Mouse (Mus musculus) midbrain, embryonic 16.5 days (tissue): ENCODE data around the gene Natd1. TPM values are rescaled to one million over a fixed set of nuclear protein-coding genes. Genes with fewer than 3 reads are reported as not detected.

Source experiments
- ATAC-seq: fragments of 200-750 bp; cut with Nextera tagmentation; 2 replicates; pipeline ENCODE4 v1.8.0; 2017; ENCODE audit warnings: moderate TSS enrichment
- H3K27ac ChIP-seq: fragments of 300-500 bp; sonication (generic); 2 replicates; pipeline ENCODE4 v1.5.1; 2014; ENCODE audit warnings: mild to moderate bottlenecking, low read length, mixed read lengths
- H3K27me3 ChIP-seq: fragments of 300-500 bp; sonication (generic); 2 replicates; pipeline ENCODE4 v1.6.1; 2014; ENCODE audit warnings: low read depth, low read length, mixed read lengths; ENCODE audit not compliant: control insufficient read depth, insufficient read depth
- H3K36me3 ChIP-seq: fragments of 300-500 bp; sonication (generic); 2 replicates; pipeline ENCODE4 v1.6.1; 2014; ENCODE audit warnings: mild to moderate bottlenecking, low read length, moderate library complexity, mixed read lengths; ENCODE audit not compliant: control insufficient read depth, insufficient read depth
- H3K4me1 ChIP-seq: fragments of 300-500 bp; sonication (generic); 2 replicates; pipeline ENCODE4 v1.6.1; 2014; ENCODE audit warnings: mild to moderate bottlenecking, low read length, mixed read lengths; ENCODE audit not compliant: control insufficient read depth, insufficient read depth
- H3K4me2 ChIP-seq: fragments of 300-500 bp; sonication (generic); 2 replicates; pipeline ENCODE4 v1.6.1; 2014; ENCODE audit warnings: mild to moderate bottlenecking, low read length, mixed read lengths
- H3K4me3 ChIP-seq: fragments of 300-500 bp; sonication (generic); 2 replicates; pipeline ENCODE4 v1.5.1; 2014; ENCODE audit warnings: low read depth, mild to moderate bottlenecking, low read length, moderate library complexity, mixed read lengths
- H3K9ac ChIP-seq: fragments of 300-500 bp; sonication (generic); 2 replicates; pipeline ENCODE4 v1.6.1; 2014; ENCODE audit warnings: low read depth, low read length, mixed read lengths
- H3K9me3 ChIP-seq: fragments of 300-500 bp; sonication (generic); replicated peaks from 2 replicates; pipeline ENCODE4 v1.6.1; 2014; ENCODE audit warnings: mild to moderate bottlenecking, low read length, mixed read lengths; ENCODE audit not compliant: control insufficient read depth, poor library complexity, severe bottlenecking
- WGBS: fragments of 180-500 bp; shearing (Covaris S2); extraction: QIAGEN DNeasy Blood & Tissue Kit; methylation state at CpG from one replicate; pipeline ENCODE4 v1.1.7; 2014; 5-methylcytosine and 5-hydroxymethylcytosine counted together
- polyA plus RNA-seq: library from polyadenylated mRNA; unstranded; fragments of >200 nt; fragmentation: Nextera tagmentation; extraction: Ambion mirVana; gene quantifications from 2 replicates; pipeline ENCODE4 v1.2.1, GENCODE M21; 2015

The Natd1 gene
- polyA plus RNA-seq, 1 experiment from 2014 or later: 26.5 TPM

DNA sequence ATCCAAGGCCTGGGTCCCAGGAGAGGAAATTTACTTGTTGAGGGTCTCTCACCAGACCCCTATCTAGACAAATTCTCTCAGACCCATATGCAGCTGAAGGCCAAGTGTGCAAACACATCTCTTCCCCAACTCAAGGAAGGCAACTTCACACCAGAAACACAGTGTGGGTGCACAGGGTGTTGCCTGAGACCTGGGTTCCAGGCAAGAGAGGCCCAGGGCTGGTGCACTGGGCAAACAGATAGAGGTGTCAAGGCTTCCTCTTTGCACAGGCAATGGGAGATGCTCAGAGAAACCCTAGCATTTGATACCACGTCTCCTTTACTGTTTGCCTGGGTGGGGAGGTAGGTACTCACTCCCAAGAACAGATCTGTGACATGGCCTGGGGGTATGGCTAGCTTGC is 10.4 kb upstream of the Natd1 start:
- H3K27ac ChIP-seq: no peak overlapping the region
- 95% methylated on average over 1 of the region's 1 CpGs for WGBS
- no peak overlapping the region for H3K9ac ChIP-seq
- no peaks in the 10 kb centered on the region for H3K36me3 ChIP-seq
- ATAC-seq: no peak
- H3K27me3 ChIP-seq: no peaks in the 10 kb centered on the region
- H3K4me2 ChIP-seq: no peak overlapping the region
- H3K9me3 ChIP-seq: no peaks in the 10 kb centered on the region
- H3K4me3 ChIP-seq: no peak overlapping the region
- peaks cover 7% of the 10 kb centered on the region; the same call in 1 of the 2 replicates for H3K4me1 ChIP-seq

DNA sequence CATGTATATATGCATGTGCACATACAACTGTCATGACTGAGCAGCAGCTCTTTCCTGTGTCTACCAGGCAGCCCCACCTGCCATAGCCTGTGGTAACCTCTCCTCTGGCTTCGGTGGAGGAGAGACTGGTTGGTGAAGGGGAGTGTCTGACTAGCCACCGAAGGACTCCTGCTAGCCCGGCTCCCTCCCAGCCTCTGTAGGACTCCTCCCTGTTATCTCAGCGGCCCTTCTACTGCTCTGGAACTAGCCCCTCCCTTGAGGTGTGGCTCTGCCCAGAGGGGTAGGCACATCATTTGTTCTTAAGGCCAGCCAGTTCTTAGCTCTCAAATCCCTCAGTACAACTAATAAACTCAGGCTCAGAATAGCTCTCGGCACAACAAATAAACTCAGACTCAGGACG is 9.9 kb upstream of the Natd1 start:
- H3K9ac ChIP-seq: no peak overlapping the region
- 46% methylated on average over 6 of the region's 6 CpGs for WGBS
- no peak for ATAC-seq
- H3K4me2 ChIP-seq: no peak overlapping the region
- H3K27ac ChIP-seq: no peak overlapping the region
- no peaks in the 10 kb centered on the region for H3K27me3 ChIP-seq
- H3K4me1 ChIP-seq: peaks cover 7% of the 10 kb centered on the region; the same call in 1 of the 2 replicates
- no peaks in the 10 kb centered on the region for H3K9me3 ChIP-seq
- no peaks in the 10 kb centered on the region for H3K36me3 ChIP-seq
- H3K4me3 ChIP-seq: no peak overlapping the region

DNA sequence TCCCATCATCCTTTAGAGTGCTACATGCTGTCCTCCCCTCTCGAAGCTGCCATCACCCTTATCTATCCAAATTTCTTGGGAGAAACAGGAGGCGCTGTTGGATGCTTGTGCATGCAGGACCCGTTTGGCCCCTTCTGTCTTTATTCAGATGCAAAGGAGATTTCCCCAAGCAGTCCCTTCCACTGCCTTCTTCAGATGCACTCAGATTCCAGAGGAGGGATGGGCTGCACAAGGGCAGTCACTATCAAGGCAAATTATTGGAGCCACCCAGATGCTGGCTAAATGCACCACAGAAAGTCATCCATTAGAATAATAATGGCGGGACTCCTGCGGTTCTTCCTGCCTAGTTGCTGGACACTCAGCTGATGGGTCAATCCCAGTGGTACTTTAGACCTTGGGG is 8.4 kb upstream of the Natd1 start:
- H3K4me3 ChIP-seq: no peak overlapping the region
- H3K36me3 ChIP-seq: no peaks in the 10 kb centered on the region
- 68% methylated on average over 5 of the region's 5 CpGs for WGBS
- ATAC-seq: no peak
- H3K27me3 ChIP-seq: no peaks in the 10 kb centered on the region
- no peaks in the 10 kb centered on the region for H3K9me3 ChIP-seq
- H3K4me1 ChIP-seq: peaks cover 7% of the 10 kb centered on the region; the same call in 1 of the 2 replicates
- H3K4me2 ChIP-seq: no peak overlapping the region
- no peak overlapping the region for H3K9ac ChIP-seq
- H3K27ac ChIP-seq: no peak overlapping the region

DNA sequence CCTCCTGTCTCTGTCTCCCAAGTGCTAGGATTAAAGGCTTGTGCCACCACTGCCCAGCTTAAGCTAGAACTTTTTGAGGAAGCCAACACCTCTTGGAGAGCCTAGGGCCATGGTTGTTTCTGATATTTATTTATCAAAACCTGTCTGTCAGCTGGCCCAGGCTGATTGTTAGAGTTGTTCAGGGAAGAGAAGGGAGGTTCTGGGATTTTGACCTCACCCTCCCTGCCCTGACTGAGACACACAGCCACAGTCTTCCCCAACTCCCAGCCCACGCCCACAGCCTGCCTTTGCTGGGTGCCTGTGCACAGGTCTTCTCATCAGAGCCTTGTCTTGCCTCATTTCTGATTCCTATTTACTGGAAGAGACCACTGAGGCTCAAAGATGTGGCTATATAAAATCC is 7.6 kb upstream of the Natd1 start:
- H3K4me1 ChIP-seq: 0 out of 2 replicates have a peak, but pooled peaks cover 2% of the 10 kb centered on the region
- H3K27me3 ChIP-seq: no peaks in the 10 kb centered on the region
- no peak overlapping the region for H3K27ac ChIP-seq
- no peak for ATAC-seq
- H3K4me2 ChIP-seq: no peak overlapping the region
- H3K9me3 ChIP-seq: no peaks in the 10 kb centered on the region
- H3K9ac ChIP-seq: no peak overlapping the region
- no peak overlapping the region for H3K4me3 ChIP-seq
- H3K36me3 ChIP-seq: no peaks in the 10 kb centered on the region
- 86% methylated on average over 1 of the region's 1 CpGs for WGBS

DNA sequence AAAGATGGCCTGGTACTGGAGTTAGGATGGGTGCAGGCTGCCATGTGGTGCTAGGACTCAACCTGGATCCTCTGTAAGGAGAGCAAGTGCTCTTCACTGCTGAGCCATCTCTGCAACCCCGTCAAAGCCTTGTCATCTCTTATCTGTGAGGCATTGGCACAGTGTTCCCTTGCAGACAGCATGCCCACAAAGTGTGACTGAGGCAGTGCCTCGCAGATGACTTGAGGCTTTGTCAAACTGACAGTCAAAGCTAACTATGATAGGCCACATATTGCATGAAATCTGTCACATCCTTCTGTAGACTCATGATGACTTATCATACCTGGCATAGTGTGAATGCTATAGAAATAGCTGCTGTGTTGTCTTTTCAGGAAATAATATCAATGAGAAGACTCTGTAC is 5.5 kb upstream of the Natd1 start:
- no peak overlapping the region for H3K4me3 ChIP-seq
- no peak for ATAC-seq
- H3K27ac ChIP-seq: no peak overlapping the region
- WGBS: 82% methylated on average over 2 of the region's 2 CpGs
- H3K4me1 ChIP-seq: peaks cover 1% of the 10 kb centered on the region; the same call in 1 of the 2 replicates
- no peak overlapping the region for H3K9ac ChIP-seq
- H3K4me2 ChIP-seq: no peak overlapping the region
- no peaks in the 10 kb centered on the region for H3K27me3 ChIP-seq
- H3K36me3 ChIP-seq: no peaks in the 10 kb centered on the region
- H3K9me3 ChIP-seq: no peaks in the 10 kb centered on the region

DNA sequence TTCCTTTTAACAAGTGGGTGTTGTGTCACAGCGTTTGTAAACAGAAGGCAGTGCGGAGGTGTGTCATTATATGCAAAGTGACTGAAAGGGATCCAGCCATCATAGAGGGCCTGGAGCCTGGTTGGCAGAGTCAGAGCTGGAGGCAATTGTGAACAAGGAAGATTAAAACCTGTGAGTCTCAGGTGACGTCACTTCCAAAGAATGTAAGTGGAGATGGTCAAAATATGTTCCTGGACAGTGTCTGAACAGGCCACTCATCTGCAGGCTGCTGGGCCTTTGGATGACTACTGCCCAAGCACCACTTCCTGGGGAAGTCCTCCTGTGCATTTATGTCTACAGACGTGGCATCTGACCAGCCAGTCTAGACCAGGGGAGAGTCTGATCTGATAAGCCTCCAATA is 651 bp upstream of the Natd1 start:
- no peaks in the 10 kb centered on the region for H3K9me3 ChIP-seq
- no peak overlapping the region for H3K27ac ChIP-seq
- peaks cover 23% of the 10 kb centered on the region for H3K4me1 ChIP-seq
- no peak for ATAC-seq
- H3K9ac ChIP-seq: no peak overlapping the region
- WGBS: 85% methylated on average over 4 of the region's 4 CpGs
- H3K4me2 ChIP-seq: no peak overlapping the region
- H3K36me3 ChIP-seq: no peaks in the 10 kb centered on the region
- no peak overlapping the region for H3K4me3 ChIP-seq
- no peaks in the 10 kb centered on the region for H3K27me3 ChIP-seq

DNA sequence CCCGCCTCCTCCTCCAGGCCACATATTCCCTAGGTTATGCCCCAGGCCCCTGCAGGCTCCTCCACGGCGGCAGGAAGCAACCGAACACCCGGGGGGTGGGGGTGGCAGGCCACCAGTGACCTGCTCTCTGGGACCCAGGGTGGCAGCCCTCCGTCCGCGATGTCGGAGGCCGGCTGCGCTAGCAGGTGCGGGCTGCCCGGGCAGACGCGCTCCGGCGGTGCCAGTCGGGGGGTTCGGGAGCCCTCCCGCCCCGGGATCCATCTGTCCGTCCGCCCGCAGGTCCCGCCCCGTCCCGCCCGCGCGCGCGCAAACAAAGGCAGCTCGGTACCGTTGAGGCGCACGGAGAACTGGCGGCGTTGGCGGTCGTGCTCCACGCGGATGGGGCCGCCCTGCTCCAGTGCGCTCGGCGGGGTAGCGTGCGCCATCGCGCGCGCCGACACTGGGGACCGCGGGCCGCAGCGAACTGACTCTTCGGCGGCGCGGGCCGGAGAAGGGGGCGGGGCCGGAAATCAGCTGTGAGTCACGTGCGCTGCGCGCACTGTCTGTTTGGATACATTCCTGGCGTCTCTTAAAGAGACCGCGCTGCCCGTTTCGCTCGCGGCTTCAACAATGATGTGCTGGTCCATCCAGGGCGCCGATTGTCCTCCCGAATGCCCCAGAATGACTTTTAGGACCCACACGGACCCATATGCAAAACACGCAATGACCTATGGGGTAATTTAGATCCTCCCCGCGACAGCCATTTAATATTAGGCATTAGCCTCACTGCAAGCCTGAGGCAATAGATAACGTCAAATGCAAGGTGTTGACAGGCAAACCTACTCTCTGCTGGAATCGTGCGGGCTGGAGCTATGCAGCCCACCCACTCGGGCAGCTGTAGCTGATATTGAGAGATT is 1.0 kb downstream of the Natd1 start:
- WGBS: under 1% methylated on average over 84 of the region's 86 CpGs
- H3K27ac ChIP-seq: peak overlapping the region; percentile 76
- H3K4me2 ChIP-seq: peak overlapping the region; percentile 89
- peak; percentile 95 for ATAC-seq
- peaks cover 23% of the 10 kb centered on the region for H3K4me1 ChIP-seq
- no peaks in the 10 kb centered on the region for H3K9me3 ChIP-seq
- peak overlapping the region; percentile 96 for H3K4me3 ChIP-seq
- peak overlapping the region; percentile 91 for H3K9ac ChIP-seq
- no peaks in the 10 kb centered on the region for H3K36me3 ChIP-seq
- H3K27me3 ChIP-seq: no peaks in the 10 kb centered on the region

DNA sequence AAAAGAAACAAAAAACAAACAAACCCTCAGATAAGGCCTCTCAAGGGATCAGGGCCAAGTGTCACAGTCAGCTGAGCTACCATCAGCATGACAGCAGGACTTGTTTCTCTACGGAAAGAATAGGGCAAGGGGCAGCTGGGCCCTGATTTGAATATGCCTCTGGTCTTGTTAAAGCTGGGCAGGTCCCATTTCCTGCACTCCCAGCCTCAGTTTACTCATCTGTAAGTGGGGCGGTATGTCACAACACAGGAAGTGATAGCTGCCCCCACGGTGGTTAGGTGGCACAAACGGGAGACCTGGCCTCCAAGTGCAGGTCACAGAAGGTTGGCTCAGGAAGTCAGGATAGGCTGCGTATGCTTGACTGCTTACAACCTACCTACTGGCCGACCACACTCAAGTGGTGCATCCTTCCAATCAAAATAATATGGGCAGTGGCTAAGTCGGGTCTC is 2.0 kb downstream of the Natd1 start:
- H3K4me2 ChIP-seq: peak overlapping the region; percentile 89
- H3K27ac ChIP-seq: no peak overlapping the region
- H3K36me3 ChIP-seq: no peaks in the 10 kb centered on the region
- no peaks in the 10 kb centered on the region for H3K9me3 ChIP-seq
- peak overlapping the region; percentile 91 for H3K9ac ChIP-seq
- 38% methylated on average over 7 of the region's 7 CpGs for WGBS
- H3K27me3 ChIP-seq: no peaks in the 10 kb centered on the region
- peak overlapping the region; percentile 96 for H3K4me3 ChIP-seq
- no peak for ATAC-seq
- peaks cover 23% of the 10 kb centered on the region for H3K4me1 ChIP-seq

DNA sequence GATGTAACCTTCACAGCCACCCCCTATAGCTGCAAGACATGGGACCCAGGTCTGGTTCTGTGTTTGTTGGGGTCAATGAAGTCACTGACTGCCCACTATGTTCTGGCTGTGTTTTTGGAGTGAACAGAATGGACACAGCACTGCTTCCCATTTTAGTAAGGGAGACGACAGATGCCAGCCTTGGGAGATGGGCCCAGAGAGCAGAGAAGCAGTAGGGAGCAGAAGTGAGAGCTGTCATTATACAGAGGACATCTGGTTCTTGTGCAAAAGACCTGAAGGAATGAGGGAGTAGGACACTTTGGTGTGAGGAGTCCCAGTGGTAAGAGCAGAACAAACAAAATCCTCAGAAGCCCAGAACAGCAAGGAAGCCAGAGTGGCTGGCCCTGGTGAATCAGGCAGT is 4.9 kb downstream of the Natd1 start:
- WGBS: 63% methylated on average over 1 of the region's 1 CpGs
- Histone ChIP-seq H3K27ac (no peak overlapping the region), H3K4me1 (peaks cover 18% of the 10 kb centered on the region)

More for the DNA sequence above, 4.9 kb downstream of the Natd1 start:
- H3K9me3 ChIP-seq: no peaks in the 10 kb centered on the region
- no peak overlapping the region for H3K4me3 ChIP-seq
- H3K9ac ChIP-seq: no peak overlapping the region
- ATAC-seq: no peak
- H3K27me3 ChIP-seq: no peaks in the 10 kb centered on the region
- no peak overlapping the region for H3K4me2 ChIP-seq
- H3K36me3 ChIP-seq: peaks cover 11% of the 10 kb centered on the region
